Mouse (Mus musculus) neural tube, embryonic 14.5 days (tissue): ENCODE data around the gene Hcrt. TPM values are rescaled to one million over a fixed set of nuclear protein-coding genes. Genes with fewer than 3 reads are reported as not detected.
A peak's percentile ranks its signal among the peaks of the same experiment; 100 is the strongest.

Experiments
- ATAC-seq: fragments of 200-750 bp; cut with Nextera tagmentation; 2 replicates; pipeline ENCODE4 v1.8.0; 2017; ENCODE audit warnings: low read depth, mild to moderate bottlenecking, moderate TSS enrichment, moderate library complexity
- H3K27ac ChIP-seq: fragments of 300-500 bp; sonication (generic); 2 replicates; pipeline ENCODE4 v1.5.1; 2014; ENCODE audit warnings: low read depth, mild to moderate bottlenecking, control low read depth, low read length, moderate library complexity, mixed read lengths
- H3K27me3 ChIP-seq: fragments of 300-500 bp; sonication (generic); 2 replicates; pipeline ENCODE4 v1.6.1; 2014; ENCODE audit warnings: low read length; ENCODE audit not compliant: control insufficient read depth, insufficient read depth
- H3K36me3 ChIP-seq: fragments of 300-500 bp; sonication (generic); 2 replicates; pipeline ENCODE4 v1.6.1; 2014; ENCODE audit warnings: low read length, mixed read lengths; ENCODE audit not compliant: control insufficient read depth, insufficient read depth
- H3K4me1 ChIP-seq: fragments of 300-500 bp; sonication (generic); 2 replicates; pipeline ENCODE4 v1.6.1; 2014; ENCODE audit warnings: low read length; ENCODE audit not compliant: control insufficient read depth, insufficient read depth
- H3K4me2 ChIP-seq: fragments of 300-500 bp; sonication (generic); 2 replicates; pipeline ENCODE4 v1.6.1; 2014; ENCODE audit warnings: mild to moderate bottlenecking, low read depth, low read length, control low read depth
- H3K4me3 ChIP-seq: fragments of 300-500 bp; sonication (generic); 2 replicates; pipeline ENCODE4 v1.5.1; 2014; ENCODE audit warnings: low read depth, low read length, control low read depth, mixed read lengths
- H3K9ac ChIP-seq: fragments of 300-500 bp; sonication (generic); replicated peaks from 2 replicates; pipeline ENCODE4 v1.6.1; 2014; ENCODE audit warnings: low read depth, mild to moderate bottlenecking, control low read depth, low read length, mixed read lengths
- H3K9me3 ChIP-seq: fragments of 300-500 bp; sonication (generic); 2 replicates; pipeline ENCODE4 v1.6.1; 2016; ENCODE audit warnings: low read length; ENCODE audit not compliant: control insufficient read depth
- WGBS: fragments of 180-500 bp; shearing (Covaris S2); extraction: QIAGEN DNeasy Blood & Tissue Kit; methylation state at CpG from one replicate; pipeline ENCODE4 v1.1.7; 2014; 5-methylcytosine and 5-hydroxymethylcytosine counted together
- polyA plus RNA-seq: library from polyadenylated mRNA; unstranded; fragments of >200 nt; fragmentation: Nextera tagmentation; extraction: Ambion mirVana; gene quantifications from 2 replicates; pipeline ENCODE4 v1.2.1, GENCODE M21; 2014

The Hcrt gene
- polyA plus RNA-seq, 1 experiment from 2014 or later: 0.51 TPM

DNA sequence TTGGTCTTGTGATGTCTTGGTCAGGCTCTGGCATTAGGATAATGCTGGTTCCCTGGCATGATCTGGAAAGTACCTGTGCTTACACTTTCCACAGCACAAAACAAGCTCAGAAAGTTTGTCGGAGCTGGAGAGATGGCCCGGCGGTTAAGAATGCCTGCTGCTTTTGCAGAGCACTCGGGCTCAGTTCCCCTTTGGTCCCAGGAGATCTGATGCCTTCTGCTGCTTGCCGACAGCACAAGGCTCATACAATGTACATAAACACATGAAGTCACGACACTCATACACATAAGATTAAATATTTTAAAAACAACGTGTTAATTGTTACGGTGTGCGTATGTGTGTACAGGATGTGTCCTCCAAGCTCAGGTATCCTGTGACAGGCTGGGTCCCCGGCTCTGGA, 13.2 kb upstream of the Hcrt start:
- H3K27me3 ChIP-seq: no peaks in the 10 kb centered on the region
- ATAC-seq: no peak
- no peaks in the 10 kb centered on the region for H3K36me3 ChIP-seq
- H3K4me2 ChIP-seq: no peak overlapping the region
- no peaks in the 10 kb centered on the region for H3K4me1 ChIP-seq
- 78% methylated on average over 10 of the region's 10 CpGs for WGBS
- H3K9ac ChIP-seq: no peak overlapping the region
- no peaks in the 10 kb centered on the region for H3K9me3 ChIP-seq
- H3K4me3 ChIP-seq: no peak overlapping the region
- no peak overlapping the region for H3K27ac ChIP-seq

- Histone ChIP-seq H3K4me3 (no peak overlapping the region), H3K9me3 (no peaks in the 10 kb centered on the region), H3K27me3 (no peaks in the 10 kb centered on the region), H3K9ac (no peak overlapping the region), H3K4me2 (no peak overlapping the region), H3K36me3 (no peaks in the 10 kb centered on the region), H3K27ac (no peak overlapping the region), H3K4me1 (peaks cover 4% of the 10 kb centered on the region; the same call in 1 of the 2 replicates)
- ATAC-seq: no peak
- 86% methylated on average over 4 of the region's 4 CpGs for WGBS
Observed at GRCm38 (mm10) chr11:100774261-100774660, 11.5 kb upstream of the Hcrt start.

GRCm38 (mm10) chr11:100770646-100771408, 8.1 kb upstream of the Hcrt start, which contains the start of gene Ghdc:
Gene Ghdc, minus strand, starts transcription at chr11:100770957.
- Histone ChIP-seq H3K27me3 (no peaks in the 10 kb centered on the region), H3K9me3 (no peaks in the 10 kb centered on the region), H3K4me3 (peak within 1 kb of the TSS; percentile 36), H3K36me3 (no peaks in the 10 kb centered on the region), H3K4me2 (peak within 1 kb of the TSS; percentile 39), H3K9ac (peak within 1 kb of the TSS; percentile 39; the same call in 1 of the 2 replicates), H3K27ac (no peak within 1 kb of the TSS), H3K4me1 (peaks cover 4% of the 10 kb centered on the region; the same call in 1 of the 2 replicates)
- WGBS: 24% methylated on average over 17 of the region's 17 CpGs
- no peak for ATAC-seq

- H3K36me3 ChIP-seq: no peaks in the 10 kb centered on the region
- H3K27me3 ChIP-seq: no peaks in the 10 kb centered on the region
- H3K9me3 ChIP-seq: no peaks in the 10 kb centered on the region
- no peak overlapping the region for H3K9ac ChIP-seq
- ATAC-seq: no peak
- peaks cover 4% of the 10 kb centered on the region; the same call in 1 of the 2 replicates for H3K4me1 ChIP-seq
- H3K27ac ChIP-seq: no peak overlapping the region
- peak overlapping the region; percentile 36 for H3K4me3 ChIP-seq
- H3K4me2 ChIP-seq: peak overlapping the region; percentile 39
- WGBS: 54% methylated on average over 6 of the region's 6 CpGs
Observed at GRCm38 (mm10) chr11:100769980-100770379, 7.2 kb upstream of the Hcrt start.

DNA sequence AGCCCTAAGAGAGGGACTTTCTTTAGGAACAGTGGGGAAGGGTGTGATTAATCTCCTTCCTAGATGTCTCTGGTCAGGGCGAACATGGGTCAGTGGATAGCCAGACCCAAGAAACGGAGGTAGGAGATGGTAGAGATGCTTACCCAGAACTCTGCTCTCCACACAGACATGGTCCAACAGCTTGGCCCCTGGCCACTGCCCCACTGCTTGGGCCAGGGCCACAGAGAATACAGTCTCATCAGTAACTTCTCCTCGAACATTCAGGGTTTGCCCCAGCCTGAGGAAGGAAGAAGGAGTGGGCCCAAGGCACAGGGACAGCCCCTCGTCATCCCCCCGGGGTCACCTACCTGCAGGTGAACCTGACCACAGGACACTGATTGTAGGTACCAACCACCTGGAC, 5.1 kb upstream of the Hcrt start:
- H3K36me3 ChIP-seq: no peaks in the 10 kb centered on the region
- no peak overlapping the region for H3K27ac ChIP-seq
- H3K9ac ChIP-seq: no peak overlapping the region
- no peak overlapping the region for H3K4me2 ChIP-seq
- H3K9me3 ChIP-seq: no peaks in the 10 kb centered on the region
- 88% methylated on average over 5 of the region's 5 CpGs for WGBS
- no peak for ATAC-seq
- peaks cover 4% of the 10 kb centered on the region; the same call in 1 of the 2 replicates for H3K4me1 ChIP-seq
- no peak overlapping the region for H3K4me3 ChIP-seq
- H3K27me3 ChIP-seq: no peaks in the 10 kb centered on the region

GRCm38 (mm10) chr11:100766726-100767125, 4.0 kb upstream of the Hcrt start:
- Histone ChIP-seq H3K9ac (no peak overlapping the region), H3K4me1 (peaks cover 4% of the 10 kb centered on the region; the same call in 1 of the 2 replicates), H3K4me2 (no peak overlapping the region), H3K4me3 (no peak overlapping the region), H3K27me3 (no peaks in the 10 kb centered on the region), H3K36me3 (no peaks in the 10 kb centered on the region), H3K27ac (no peak overlapping the region), H3K9me3 (no peaks in the 10 kb centered on the region)
- no peak for ATAC-seq
- WGBS: 85% methylated on average over 9 of the region's 9 CpGs

- Histone ChIP-seq H3K36me3 (no peaks in the 10 kb centered on the region), H3K4me1 (no peaks in the 10 kb centered on the region), H3K27ac (peak overlapping the region; percentile 44), H3K9ac (peak overlapping the region; percentile 52), H3K9me3 (no peaks in the 10 kb centered on the region), H3K4me2 (peak overlapping the region; percentile 54), H3K4me3 (peak overlapping the region; percentile 37), H3K27me3 (peaks cover 8% of the 10 kb centered on the region; the same call in 1 of the 2 replicates)
- peak; percentile 68; the same call in 1 of the 2 replicates for ATAC-seq
- WGBS: under 1% methylated on average over 26 of the region's 27 CpGs
Observed at GRCm38 (mm10) chr11:100761547-100762045, 1.1 kb downstream of the Hcrt start.

- H3K9ac ChIP-seq: peak within 1 kb of the TSS; percentile 58
- no peaks in the 10 kb centered on the region for H3K4me1 ChIP-seq
- H3K27ac ChIP-seq: 0 out of 2 replicates have a peak within 1 kb of the TSS, but pooled peaks have one; percentile 28
- no peaks in the 10 kb centered on the region for H3K36me3 ChIP-seq
- WGBS: 1% methylated on average over 48 of the region's 51 CpGs
- peak within 1 kb of the TSS; percentile 56 for H3K4me3 ChIP-seq
- H3K4me2 ChIP-seq: peak within 1 kb of the TSS; percentile 62
- H3K9me3 ChIP-seq: no peaks in the 10 kb centered on the region
- peaks cover 8% of the 10 kb centered on the region; the same call in 1 of the 2 replicates for H3K27me3 ChIP-seq
- peak; percentile 54 for ATAC-seq
Observed at GRCm38 (mm10) chr11:100759611-100760233, 3.0 kb downstream of the Hcrt start, which contains the start of gene Kcnh4. Gene Kcnh4, minus strand, starts transcription at chr11:100759942.
